Mouse (Mus musculus) liver, embryonic 14.5 days (tissue): ENCODE measurements around the gene Txk. TPM values are rescaled to one million over a fixed set of nuclear protein-coding genes. Genes with fewer than 3 reads are reported as not detected.

Experiments
- ATAC-seq: fragments of 200-750 bp; cut with Nextera tagmentation; 2 replicates; pipeline ENCODE4 v1.8.0; 2017; ENCODE audit warnings: moderate number of reproducible peaks, mild to moderate bottlenecking, moderate library complexity; ENCODE audit not compliant: insufficient read depth
- DNase-seq, 3 experiments: peaks; one replicate each; pipeline ENCODE4 v3.0.0-alpha.2; 2012 to 2013; ENCODE audit warnings: low read depth in 3 of 3, low spot score in 3 of 3
- H3K27ac ChIP-seq: fragments of 300-500 bp; sonication (generic); 2 replicates; pipeline ENCODE4 v1.5.1; 2014; ENCODE audit warnings: moderate library complexity, mild to moderate bottlenecking, control low read depth, inconsistent platforms
- H3K27me3 ChIP-seq: fragments of 300-500 bp; sonication (generic); 2 replicates; pipeline ENCODE4 v1.6.1; 2014; ENCODE audit warnings: mild to moderate bottlenecking, low read length, moderate library complexity; ENCODE audit not compliant: control insufficient read depth, insufficient read depth
- H3K36me3 ChIP-seq: fragments of 300-500 bp; sonication (generic); replicated peaks from 2 replicates; pipeline ENCODE4 v1.6.1; 2014; ENCODE audit warnings: low read depth; ENCODE audit not compliant: control insufficient read depth, insufficient read depth
- H3K4me1 ChIP-seq, 2 experiments: fragments of 200-500 bp in 1 of 2; fragments of 300-500 bp in 1 of 2; sonication (generic) in 1 of 2; replicated peaks; 2 replicates each; pipeline ENCODE4 v1.6.1; 2012 to 2014; ENCODE audit warnings: antibody characterized with exemption in 1 of 2, inconsistent platforms in 1 of 2, low read length in 1 of 2; ENCODE audit not compliant: control insufficient read depth in 2 of 2, insufficient read depth in 2 of 2
- H3K4me2 ChIP-seq: fragments of 300-500 bp; sonication (generic); 2 replicates; pipeline ENCODE4 v1.6.1; 2014; ENCODE audit warnings: low read depth, mild to moderate bottlenecking, control low read depth, moderate library complexity
- H3K4me3 ChIP-seq, 2 experiments: fragments of 200-500 bp in 1 of 2; fragments of 300-500 bp in 1 of 2; sonication (generic) in 1 of 2; 2 replicates each; pipeline ENCODE4 v1.5.1; 2012 to 2014; ENCODE audit warnings: low read depth in 2 of 2, low read length in 2 of 2, mild to moderate bottlenecking in 2 of 2, control low read depth in 1 of 2, inconsistent platforms in 1 of 2, moderate library complexity in 1 of 2; ENCODE audit not compliant: insufficient read depth in 1 of 2
- H3K9ac ChIP-seq: fragments of 300-500 bp; sonication (generic); replicated peaks from 2 replicates; pipeline ENCODE4 v1.6.1; 2014; ENCODE audit warnings: mild to moderate bottlenecking, control low read depth, moderate library complexity
- H3K9me3 ChIP-seq: fragments of 300-500 bp; sonication (generic); 2 replicates; pipeline ENCODE4 v1.6.1; 2016; ENCODE audit warnings: low read length, mixed read lengths; ENCODE audit not compliant: control insufficient read depth
- CTCF ChIP-seq: IDR thresholded peaks from 2 replicates; pipeline ENCODE4 v1.5.1; 2016; ENCODE audit warnings: antibody characterized with exemption, low read depth, control low read depth
- EP300 ChIP-seq: IDR thresholded peaks from 2 replicates; pipeline ENCODE4 v1.6.1; 2016; ENCODE audit warnings: antibody characterized with exemption, low read depth
- WGBS: fragments of 180-500 bp; shearing (Covaris S2); extraction: QIAGEN DNeasy Blood & Tissue Kit; methylation state at CpG from one replicate; pipeline ENCODE4 v1.1.7; 2014; ENCODE audit not compliant: insufficient replicate concordance; 5-methylcytosine and 5-hydroxymethylcytosine counted together
- polyA plus RNA-seq, 2 experiments: library from polyadenylated mRNA; depleted of rRNA in 1 of 2; stranded (reverse) in 1 of 2; unstranded in 1 of 2; fragments of >200 nt; fragmentation: Nextera tagmentation in 1 of 2; extraction: Ambion mirVana in 1 of 2; gene quantifications; 2 replicates each; pipeline versions ENCODE4 v1.2.1 to v1.2.3; 2012 to 2014

Gene Txk
- polyA plus RNA-seq, 2 experiments, result 0.01 TPM; not detected in 1

DNA sequence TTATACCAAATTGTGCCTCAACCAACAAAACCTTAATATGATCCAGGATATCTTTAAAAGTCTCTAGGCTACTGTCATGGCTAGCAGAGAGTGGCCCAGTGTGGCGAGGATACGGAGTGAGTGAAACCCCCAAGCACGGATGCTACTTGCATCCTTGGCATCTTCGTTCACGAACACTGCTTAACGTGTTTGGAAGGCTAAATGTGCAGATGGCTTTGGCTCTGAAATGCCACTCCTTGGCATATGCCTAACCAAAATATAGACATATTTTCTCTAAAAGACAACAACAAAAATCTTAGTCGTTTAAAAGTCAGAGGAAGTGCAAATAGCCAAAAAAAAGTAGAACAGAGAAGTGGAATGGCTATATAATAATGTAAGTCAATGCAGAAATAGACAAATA is 63.0 kb downstream of the Txk start:
- no peak for TF ChIP-seq CTCF
- TF ChIP-seq EP300, result no peak
- ATAC-seq, result no peak
- 72% methylated on average over 7 of the region's 7 CpGs for WGBS
- no peak overlapping the region for H3K4me2 ChIP-seq
- H3K27ac ChIP-seq, result no peak overlapping the region
- DNase-seq, result no peak
- H3K27me3 ChIP-seq, result no peaks in the 10 kb centered on the region
- no peak overlapping the region for H3K9ac ChIP-seq
- H3K36me3 ChIP-seq, result no peaks in the 10 kb centered on the region
- H3K9me3 ChIP-seq, result no peaks in the 10 kb centered on the region
- H3K4me3 ChIP-seq, result no peak overlapping the region
- no peaks in the 10 kb centered on the region for H3K4me1 ChIP-seq

DNA sequence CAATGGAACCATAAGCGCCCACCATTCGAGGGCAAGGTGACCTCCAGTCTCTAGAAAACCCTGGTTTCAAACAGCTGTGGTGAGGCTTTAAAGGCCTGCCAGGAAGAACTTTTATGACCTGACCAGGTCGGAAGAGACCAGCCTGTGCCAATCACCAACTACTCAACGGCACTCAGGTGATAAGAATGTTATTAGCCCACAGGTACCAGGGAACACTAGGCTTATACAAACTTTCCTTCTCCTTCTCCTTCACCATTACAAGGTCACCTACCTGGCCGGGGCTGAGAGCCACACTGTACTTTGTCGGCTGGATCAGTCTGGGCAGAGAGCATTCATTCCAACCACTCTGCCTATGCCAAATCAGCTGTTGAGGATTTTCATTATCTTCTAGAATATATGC is 71.1 kb downstream of the Txk start:
- DNase-seq, result no peak
- no peaks in the 10 kb centered on the region for H3K27me3 ChIP-seq
- H3K36me3 ChIP-seq, result no peaks in the 10 kb centered on the region
- H3K27ac ChIP-seq, result no peak overlapping the region
- no peaks in the 10 kb centered on the region for H3K4me1 ChIP-seq
- ATAC-seq, result no peak
- H3K9me3 ChIP-seq, result no peaks in the 10 kb centered on the region
- 60% methylated on average over 6 of the region's 6 CpGs for WGBS
- no peak overlapping the region for H3K4me3 ChIP-seq
- TF ChIP-seq CTCF (no peak), EP300 (no peak)
- H3K9ac ChIP-seq, result no peak overlapping the region
- no peak overlapping the region for H3K4me2 ChIP-seq

DNA sequence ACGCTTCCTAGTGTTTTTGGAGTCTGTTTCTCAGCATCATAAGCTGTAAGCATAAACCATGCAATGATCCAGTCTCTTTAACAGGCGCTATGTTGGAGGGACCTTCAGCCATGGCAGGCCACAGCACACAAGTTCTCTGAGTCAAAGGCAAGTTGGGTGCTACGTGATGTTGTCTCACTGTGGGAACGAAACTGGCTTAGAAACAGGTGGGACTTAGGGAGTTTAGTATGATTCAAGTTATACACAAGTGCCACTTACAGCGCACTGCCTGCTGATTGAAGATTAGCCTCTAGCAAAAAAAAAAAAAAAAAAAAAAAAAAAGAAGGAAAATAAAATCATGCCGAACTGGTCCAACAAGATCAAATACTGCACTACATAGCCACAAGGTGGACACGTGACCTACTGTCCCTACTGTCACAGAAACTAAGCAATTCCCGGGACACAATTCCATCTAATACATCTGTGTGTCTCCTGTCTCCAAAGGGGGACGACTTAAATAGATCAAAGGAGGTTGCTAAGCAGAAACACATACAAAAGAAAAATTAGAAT is 77.5 kb downstream of the Txk start:
- Histone ChIP-seq H3K9ac (no peak overlapping the region), H3K27ac (no peak overlapping the region), H3K9me3 (no peaks in the 10 kb centered on the region), H3K36me3 (no peaks in the 10 kb centered on the region), H3K27me3 (no peaks in the 10 kb centered on the region), H3K4me2 (no peak overlapping the region), H3K4me3 (no peak overlapping the region), H3K4me1 (no peaks in the 10 kb centered on the region)
- no peak for ATAC-seq
- TF ChIP-seq CTCF, result no peak
- 61% methylated on average over 9 of the region's 9 CpGs for WGBS
- no peak for DNase-seq

DNA sequence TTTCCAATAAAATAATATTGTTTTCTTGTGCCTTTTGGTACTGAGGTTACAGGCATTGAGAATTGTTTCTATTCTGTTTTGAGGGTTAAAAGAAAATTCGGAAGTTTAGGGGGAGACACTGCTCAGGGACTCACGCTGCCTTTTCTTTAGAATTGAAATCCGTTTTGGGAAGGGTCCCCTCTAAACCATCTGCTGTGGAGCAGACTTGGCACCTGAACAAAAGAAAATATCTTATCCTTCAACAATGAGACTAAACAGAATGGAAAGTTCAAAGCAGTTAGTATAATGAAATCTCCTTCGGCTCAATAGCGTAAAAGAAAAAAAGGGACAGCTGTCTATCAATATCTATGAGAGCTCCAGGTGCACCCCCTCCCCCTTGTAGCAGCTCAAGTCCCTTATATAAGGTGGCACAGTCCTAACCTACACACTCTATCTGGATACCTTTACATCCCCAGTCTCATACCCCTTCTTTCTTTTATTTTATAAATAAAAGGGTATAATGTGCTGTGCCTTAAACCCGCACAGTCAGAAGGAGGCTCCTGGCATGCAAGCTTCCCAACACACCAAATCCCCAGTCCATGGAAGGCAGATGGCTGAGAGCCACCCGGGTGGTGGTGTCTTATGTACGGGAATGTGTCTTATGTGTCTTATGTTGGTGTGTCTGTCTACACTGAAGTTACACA is 81.4 kb downstream of the Txk start:
- Histone ChIP-seq H3K4me3 (no peak overlapping the region), H3K4me2 (no peak overlapping the region), H3K36me3 (no peaks in the 10 kb centered on the region), H3K9me3 (no peaks in the 10 kb centered on the region), H3K9ac (no peak overlapping the region), H3K4me1 (no peaks in the 10 kb centered on the region), H3K27me3 (no peaks in the 10 kb centered on the region), H3K27ac (no peak overlapping the region)
- ATAC-seq (no peak), DNase-seq (no peak)
- no peak for TF ChIP-seq CTCF
- no peak for TF ChIP-seq EP300
- 60% methylated on average over 8 of the region's 8 CpGs for WGBS

DNA sequence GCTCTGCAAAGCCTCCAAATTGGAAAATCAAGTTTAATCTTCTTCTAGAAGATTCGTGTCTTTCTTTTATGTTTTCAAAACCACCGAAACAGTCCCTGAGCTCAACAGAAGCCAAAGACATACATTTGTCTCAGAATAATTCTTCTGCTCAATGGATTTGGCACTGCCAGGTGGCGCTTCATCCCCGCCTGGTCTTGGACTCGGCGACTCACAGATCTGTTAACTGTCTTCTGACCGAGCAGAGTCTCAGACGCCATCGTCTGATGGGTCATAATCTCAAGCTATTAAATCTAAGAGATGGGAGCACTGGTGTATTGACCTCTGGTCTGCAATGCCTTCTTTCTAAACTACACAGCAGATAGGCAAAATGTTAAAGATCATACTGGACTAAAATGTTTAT is 84.2 kb downstream of the Txk start:
- no peaks in the 10 kb centered on the region for H3K27me3 ChIP-seq
- H3K36me3 ChIP-seq, result no peaks in the 10 kb centered on the region
- H3K4me1 ChIP-seq, result peaks cover 0 to 2% of the 10 kb centered on the region in 2 experiments; a peak in 1 of 4 replicates
- no peak overlapping the region for H3K9ac ChIP-seq
- no peak overlapping the region for H3K4me2 ChIP-seq
- 73% methylated on average over 9 of the region's 9 CpGs for WGBS
- no peak overlapping the region for H3K4me3 ChIP-seq
- ATAC-seq (no peak), DNase-seq (no peak)
- TF ChIP-seq EP300 (no peak), CTCF (no peak)
- H3K9me3 ChIP-seq, result no peaks in the 10 kb centered on the region
- H3K27ac ChIP-seq, result no peak overlapping the region
